Mouse (Mus musculus) G1E (cell line): ENCODE measurements around the gene Cep68.

Experiments
- CTCF ChIP-seq: IDR thresholded peaks from 2 replicates; pipeline ENCODE4 v1.5.1; 2012; ENCODE audit warnings: low read depth, low read length, inconsistent platforms, mixed read lengths
- POLR2AphosphoS5 ChIP-seq: IDR thresholded peaks from 2 replicates; pipeline ENCODE4 v1.6.1; 2012; ENCODE audit warnings: low read depth, low read length, inconsistent platforms; ENCODE audit not compliant: insufficient replicate concordance

DNA sequence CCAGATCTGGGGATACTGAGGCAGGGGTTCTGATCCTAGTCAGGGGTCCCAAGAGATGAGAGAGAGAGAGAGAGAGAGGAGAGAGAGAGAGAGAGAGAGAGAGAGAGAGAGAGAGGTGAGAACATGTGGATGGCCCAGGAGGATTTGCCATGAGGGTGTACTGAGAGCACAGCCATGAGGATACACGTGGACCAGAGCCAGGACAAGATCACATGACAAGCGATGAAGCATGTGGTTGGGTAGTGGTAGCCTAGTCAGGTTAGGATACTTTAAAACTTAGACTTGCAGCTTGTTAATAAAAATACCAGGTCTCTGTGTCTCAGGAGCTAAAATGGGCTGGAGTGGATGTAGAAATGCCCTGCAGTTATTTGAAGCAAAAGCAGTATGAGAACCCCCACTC, 26.7 kb upstream of the Cep68 start:
- TF ChIP-seq CTCF (no peak), POLR2AphosphoS5 (no peak)
